Mouse (Mus musculus): ENCODE measurements around the gene Mta3.

GRCm38 (mm10) chr17:83819503-83819902 is 113.5 kb downstream of the Mta3 start:
- TF ChIP-seq CTCF (IDR thresholded peaks at IDR 0.05; ENCODE audit: insufficient read depth, low read depth, low read length) (no peak), POLR2A (IDR thresholded peaks at IDR 0.05; ENCODE audit: insufficient read depth, low read depth, low read length) (no peak)
